Mouse (Mus musculus) embryo, embryonic 10 days (tissue): ENCODE results near the gene Bphl.

Experiments
- DNase-seq: peaks from one replicate; pipeline ENCODE4 v3.0.0-alpha.2; 2015; ENCODE audit warnings: low spot score

The Bphl gene

GRCm38 (mm10) chr13:34088871-34089288 lies 51.5 kb downstream of the Bphl start:
- peak; percentile 33 for DNase-seq

- DNase-seq: no peak
Observed at GRCm38 (mm10) chr13:34089358-34089757, 52.0 kb downstream of the Bphl start.

GRCm38 (mm10) chr13:34095542-34096435 lies 58.4 kb downstream of the Bphl start:
- DNase-seq: peak; percentile 65

GRCm38 (mm10) chr13:34096455-34096854 lies 59.1 kb downstream of the Bphl start:
- DNase-seq: no peak

GRCm38 (mm10) chr13:34097086-34097485 lies 59.7 kb downstream of the Bphl start:
- no peak for DNase-seq

GRCm38 (mm10) chr13:34100733-34101132 lies 63.3 kb downstream of the Bphl start:
- DNase-seq: no peak

- no peak for DNase-seq
Observed at GRCm38 (mm10) chr13:34101247-34101646, 63.9 kb downstream of the Bphl start.

GRCm38 (mm10) chr13:34101908-34102307 lies 64.5 kb downstream of the Bphl start:
- DNase-seq: no peak

- DNase-seq: no peak
Observed at GRCm38 (mm10) chr13:34105364-34105763, 68.0 kb downstream of the Bphl start.

GRCm38 (mm10) chr13:34106256-34106655 lies 68.9 kb downstream of the Bphl start:
- DNase-seq: no peak

GRCm38 (mm10) chr13:34106999-34107398 lies 69.6 kb downstream of the Bphl start:
- no peak for DNase-seq

- DNase-seq: no peak
Observed at GRCm38 (mm10) chr13:34109035-34109676, 71.8 kb downstream of the Bphl start.

GRCm38 (mm10) chr13:34109677-34110058 lies 72.3 kb downstream of the Bphl start:
- DNase-seq: no peak

GRCm38 (mm10) chr13:34111019-34111418 lies 73.6 kb downstream of the Bphl start:
- DNase-seq: no peak

GRCm38 (mm10) chr13:34111878-34112277 lies 74.5 kb downstream of the Bphl start:
- no peak for DNase-seq

GRCm38 (mm10) chr13:34112369-34113081 lies 75.1 kb downstream of the Bphl start:
- DNase-seq: no peak

- no peak for DNase-seq
Observed at GRCm38 (mm10) chr13:34113086-34113485, 75.7 kb downstream of the Bphl start.

GRCm38 (mm10) chr13:34114654-34115053 lies 77.3 kb downstream of the Bphl start:
- DNase-seq: no peak

- no peak for DNase-seq
Observed at GRCm38 (mm10) chr13:34116508-34116907, 79.1 kb downstream of the Bphl start.

- DNase-seq: no peak
Observed at GRCm38 (mm10) chr13:34118816-34119215, 81.4 kb downstream of the Bphl start.

GRCm38 (mm10) chr13:34119406-34119805 lies 82.0 kb downstream of the Bphl start:
- DNase-seq: no peak

- DNase-seq: no peak
Observed at GRCm38 (mm10) chr13:34120536-34120935, 83.1 kb downstream of the Bphl start.
